Mouse (Mus musculus) CH12.LX (cell line): ENCODE data around the gene Fam13a. TPM values are rescaled to one million over a fixed set of nuclear protein-coding genes. Genes with fewer than 3 reads are reported as not detected.

Experiments
- DNase-seq: peaks from one replicate; pipeline ENCODE4 v3.0.0-alpha.2; 2013; ENCODE audit errors: extremely low read depth
- H3K27ac ChIP-seq: 2 replicates; pipeline ENCODE4 v1.5.1; 2012; ENCODE audit warnings: low read depth, mild to moderate bottlenecking, control low read depth, moderate library complexity; ENCODE audit not compliant: insufficient read depth
- H3K27me3 ChIP-seq: replicated peaks from 2 replicates; pipeline ENCODE3; 2012; ENCODE audit warnings: inconsistent platforms
- H3K36me3 ChIP-seq, 2 experiments: replicated peaks in 1 of 2; 2 replicates each; pipeline versions ENCODE3 to v1.6.1; 2012; ENCODE audit warnings: inconsistent platforms in 1 of 2, low read length in 1 of 2, mild to moderate bottlenecking in 1 of 2, mixed read lengths in 1 of 2, moderate library complexity in 1 of 2; ENCODE audit not compliant: control insufficient read depth in 1 of 2, insufficient read depth in 1 of 2
- H3K4me1 ChIP-seq, 2 experiments: 2 replicates each; pipeline ENCODE4 v1.6.1; 2012; ENCODE audit warnings: inconsistent platforms in 1 of 2, moderate library complexity in 1 of 2; ENCODE audit not compliant: insufficient read depth in 2 of 2, control insufficient read depth in 1 of 2
- H3K4me2 ChIP-seq: 2 replicates; pipeline ENCODE4 v1.6.1; 2012; ENCODE audit warnings: low read depth, mild to moderate bottlenecking, control low read depth; ENCODE audit not compliant: poor library complexity, insufficient read depth, severe bottlenecking
- H3K4me3 ChIP-seq, 3 experiments: fragments of 150-350 bp in 1 of 3; sonication (generic) in 1 of 3; replicated peaks in 1 of 3; 2 replicates each; pipeline versions ENCODE3 to v1.5.1; 2011 to 2012; ENCODE audit warnings: low read depth in 2 of 3, low read length in 2 of 3, mild to moderate bottlenecking in 2 of 3, moderate library complexity in 2 of 3, control low read depth in 1 of 3, improper control_type of control experiment in 1 of 3, inconsistent platforms in 1 of 3, mixed read lengths in 1 of 3; ENCODE audit not compliant: poor library complexity in 1 of 3
- H3K79me2 ChIP-seq: replicated peaks from 2 replicates; pipeline ENCODE4 v1.6.1; 2012; ENCODE audit warnings: mild to moderate bottlenecking, moderate library complexity; ENCODE audit not compliant: control insufficient read depth, poor library complexity, insufficient read depth, severe bottlenecking; ENCODE audit errors: extremely low read depth
- H3K9ac ChIP-seq: 2 replicates; pipeline ENCODE4 v1.6.1; 2012; ENCODE audit warnings: low read depth, mild to moderate bottlenecking, control low read depth, moderate library complexity; ENCODE audit not compliant: insufficient read depth
- H3K9me3 ChIP-seq: replicated peaks from 2 replicates; pipeline ENCODE3; 2012; ENCODE audit warnings: low read length, inconsistent platforms, mixed read lengths
- BHLHE40 ChIP-seq: IDR thresholded peaks from 2 replicates; pipeline ENCODE4 v1.6.1; 2011; ENCODE audit warnings: mild to moderate bottlenecking, low read depth, low read length, improper control_type of control experiment
- CTCF ChIP-seq, 2 experiments: IDR thresholded peaks in 1 of 2; conservative IDR thresholded peaks in 1 of 2; 2 replicates each; pipeline ENCODE4 v1.5.1; 2011 to 2012; ENCODE audit warnings: low read depth in 2 of 2, low read length in 2 of 2, improper control_type of control experiment in 1 of 2, inconsistent platforms in 1 of 2, mild to moderate bottlenecking in 1 of 2, moderate library complexity in 1 of 2
- ELF1 ChIP-seq: IDR thresholded peaks from 2 replicates; pipeline ENCODE4 v1.6.1; 2014; ENCODE audit warnings: low read depth, mild to moderate bottlenecking, inconsistent platforms, low read length, improper control_type of control experiment
- EP300 ChIP-seq: IDR thresholded peaks from 2 replicates; pipeline ENCODE4 v1.6.1; 2011; ENCODE audit warnings: low read length, improper control_type of control experiment
- GABPA ChIP-seq: IDR thresholded peaks from 2 replicates; pipeline ENCODE4 v1.6.1; 2012; ENCODE audit warnings: low read depth, low read length, improper control_type of control experiment, inconsistent platforms; ENCODE audit not compliant: insufficient replicate concordance
- HCFC1 ChIP-seq: IDR thresholded peaks from 2 replicates; pipeline ENCODE4 v1.6.1; 2012; ENCODE audit warnings: low read depth, mild to moderate bottlenecking, inconsistent platforms, low read length, improper control_type of control experiment
- JUN ChIP-seq: IDR thresholded peaks from 2 replicates; pipeline ENCODE4 v1.6.1; 2011; ENCODE audit warnings: low read depth, mild to moderate bottlenecking, low read length, improper control_type of control experiment, moderate library complexity; ENCODE audit not compliant: insufficient read depth
- JUND ChIP-seq: conservative IDR thresholded peaks from 2 replicates; pipeline ENCODE4 v1.6.1; 2011; ENCODE audit warnings: low read depth, low read length, improper control_type of control experiment
- MAFK ChIP-seq: IDR thresholded peaks from 2 replicates; pipeline ENCODE4 v1.6.1; 2011; ENCODE audit warnings: low read length, improper control_type of control experiment; ENCODE audit not compliant: insufficient replicate concordance
- MAX ChIP-seq: IDR thresholded peaks from 2 replicates; pipeline ENCODE4 v1.6.1; 2011; ENCODE audit warnings: low read length, improper control_type of control experiment
- MEF2A ChIP-seq: IDR thresholded peaks from 2 replicates; pipeline ENCODE4 v1.6.1; 2014; ENCODE audit warnings: low read depth, mild to moderate bottlenecking, inconsistent platforms, low read length, improper control_type of control experiment, borderline replicate concordance
- MXI1 ChIP-seq: IDR thresholded peaks from 2 replicates; pipeline ENCODE4 v1.6.1; 2011; ENCODE audit warnings: mild to moderate bottlenecking, low read depth, low read length, improper control_type of control experiment
- NELFE ChIP-seq: IDR thresholded peaks from 2 replicates; pipeline ENCODE4 v1.6.1; 2011; ENCODE audit warnings: low read depth, low read length, improper control_type of control experiment
- POLR2A ChIP-seq: IDR thresholded peaks from 2 replicates; pipeline ENCODE4 v1.6.1; 2011; ENCODE audit warnings: low read depth, mild to moderate bottlenecking, improper control_type of control experiment, low read length
- POLR2AphosphoS2 ChIP-seq: IDR thresholded peaks from 2 replicates; pipeline ENCODE4 v1.6.1; 2011; ENCODE audit warnings: low read depth, low read length, improper control_type of control experiment
- RCOR1 ChIP-seq: conservative IDR thresholded peaks from 2 replicates; pipeline ENCODE4 v1.6.1; 2012; ENCODE audit warnings: low read depth, mild to moderate bottlenecking, inconsistent platforms, low read length, improper control_type of control experiment
- SMC3 ChIP-seq: IDR thresholded peaks from 2 replicates; pipeline ENCODE4 v1.6.1; 2011; ENCODE audit warnings: low read depth, low read length, improper control_type of control experiment
- TBP ChIP-seq: conservative IDR thresholded peaks from 2 replicates; pipeline ENCODE4 v1.6.1; 2011; ENCODE audit warnings: low read depth, low read length, improper control_type of control experiment
- USF1 ChIP-seq: IDR thresholded peaks from 2 replicates; pipeline ENCODE4 v1.6.1; 2014; ENCODE audit warnings: low read depth, mild to moderate bottlenecking, inconsistent platforms, low read length, improper control_type of control experiment
- USF2 ChIP-seq: conservative IDR thresholded peaks from 2 replicates; pipeline ENCODE4 v1.6.1; 2011; ENCODE audit warnings: low read depth, low read length, improper control_type of control experiment
- ZKSCAN1 ChIP-seq: IDR thresholded peaks from 2 replicates; pipeline ENCODE4 v1.6.1; 2012; ENCODE audit warnings: low read depth, inconsistent platforms, low read length, improper control_type of control experiment, borderline replicate concordance
- ZMIZ1 ChIP-seq: IDR thresholded peaks from 2 replicates; pipeline ENCODE4 v1.6.1; 2012; ENCODE audit warnings: low read depth, mild to moderate bottlenecking, inconsistent platforms, low read length, improper control_type of control experiment
- ZNF384 ChIP-seq: IDR thresholded peaks from 2 replicates; pipeline ENCODE4 v1.6.1; 2012; ENCODE audit warnings: low read depth, low read length, improper control_type of control experiment, inconsistent platforms
- dilution Hi-C: fragments of 300-500 bp; cut with MboI; formaldehyde crosslinking; loops from 2 replicates; pipeline ENCODE4 v1.14.3; 2020; ENCODE audit warnings: low sequenced_read_pairs; ENCODE audit not compliant: extremely low pct_unique_long_range_greater_than_20kb, extremely low pct_ligation_motif_present
- in situ Hi-C: fragments of 300-500 bp; cut with MboI; formaldehyde crosslinking; loops from 3 replicates; pipeline ENCODE4 v1.14.3; 2019; ENCODE audit warnings: low sequenced_read_pairs, low pct_ligation_motif_present, low pct_unique_long_range_greater_than_20kb, mixed read lengths
- polyA plus RNA-seq: library from polyadenylated mRNA; unstranded; fragments of >175 nt; gene quantifications from 2 replicates; pipeline ENCODE4 v1.2.1, GENCODE M21; 2012; ENCODE audit warnings: low read depth; ENCODE audit not compliant: insufficient read length
- total RNA-seq, 2 experiments: library from RNA; depleted of rRNA; stranded (reverse); fragments of 300-350 nt in 1 of 2; fragments of >200 nt in 1 of 2; gene quantifications; 2 replicates each; pipeline ENCODE4 v1.2.3; 2012 to 2014

Gene Fam13a
- total and polyA plus RNA-seq, 3 experiments = 0.17 to 0.21 TPM; not detected in 1

GRCm38 (mm10) chr6:58942276-58942675 lies 82.1 kb downstream of the Fam13a start:
- no peak overlapping the region for H3K9ac ChIP-seq
- no peaks in the 10 kb centered on the region for H3K9me3 ChIP-seq
- H3K27ac ChIP-seq = no peak overlapping the region
- in situ Hi-C loops = no loop called here
- dilution Hi-C loops = no loop called here
- H3K36me3 ChIP-seq = no peaks in the 10 kb centered on the region
- no peak for DNase-seq
- H3K4me3 ChIP-seq = no peak overlapping the region
- TF ChIP-seq CTCF (conservative IDR thresholded peaks at IDR 0.05 in 1 of 2, IDR thresholded peaks at IDR 0.05 in 1 of 2; ENCODE audit: low read depth in 2 of 2, low read length in 2 of 2) (no peak), NELFE (no peak), GABPA (no peak), MEF2A (no peak), POLR2AphosphoS2 (no peak), RCOR1 (no peak), ZNF384 (no peak), MXI1 (no peak), USF2 (no peak), MAX (no peak), ZKSCAN1 (no peak), MAFK (no peak), JUN (no peak), ZMIZ1 (no peak), JUND (no peak), SMC3 (no peak), POLR2A (no peak)
- no peak overlapping the region for H3K4me2 ChIP-seq
- H3K4me1 ChIP-seq = no peaks in the 10 kb centered on the region; a peak in 1 of 4 replicates
- no peaks in the 10 kb centered on the region for H3K27me3 ChIP-seq
- H3K79me2 ChIP-seq = no peaks in the 10 kb centered on the region

- H3K36me3 ChIP-seq = no peaks in the 10 kb centered on the region
- H3K4me3 ChIP-seq = no peak overlapping the region
- in situ Hi-C loops = no loop called here
- peaks cover 2 to 16% of the 10 kb centered on the region in 2 experiments; a peak in 2 of 4 replicates for H3K4me1 ChIP-seq
- no peaks in the 10 kb centered on the region for H3K79me2 ChIP-seq
- no peaks in the 10 kb centered on the region for H3K27me3 ChIP-seq
- no peak for DNase-seq
- dilution Hi-C loops = no loop called here
- H3K9me3 ChIP-seq = no peaks in the 10 kb centered on the region
- H3K9ac ChIP-seq = no peak overlapping the region
- no peak for TF ChIP-seq HCFC1
- no peak for TF ChIP-seq ELF1
- no peak for TF ChIP-seq BHLHE40
- TF ChIP-seq MXI1 = no peak
- TF ChIP-seq MAFK = no peak
- no peak for TF ChIP-seq EP300
- TF ChIP-seq USF2 = no peak
- TF ChIP-seq USF1 = no peak
- no peak for TF ChIP-seq GABPA
- no peak for TF ChIP-seq TBP
- H3K27ac ChIP-seq = no peak overlapping the region
- no peak overlapping the region for H3K4me2 ChIP-seq
These were observed 86.6 kb downstream of the Fam13a start for GRCm38 (mm10) chr6:58937726-58938125.
